Mouse (Mus musculus) CH12.LX (cell line): ENCODE results near the gene Ift172.

Experiments used
- CHD1 ChIP-seq: IDR thresholded peaks from 2 replicates; pipeline ENCODE4 v1.6.1; 2012; ENCODE audit warnings: low read depth, low read length, improper control_type of control experiment, inconsistent platforms
- CHD2 ChIP-seq: IDR thresholded peaks from 2 replicates; pipeline ENCODE4 v1.6.1; 2011; ENCODE audit warnings: low read length, improper control_type of control experiment
- CTCF ChIP-seq, 2 experiments: IDR thresholded peaks in 1 of 2; conservative IDR thresholded peaks in 1 of 2; 2 replicates each; pipeline ENCODE4 v1.5.1; 2011 to 2012; ENCODE audit warnings: low read depth in 2 of 2, low read length in 2 of 2, improper control_type of control experiment in 1 of 2, inconsistent platforms in 1 of 2, mild to moderate bottlenecking in 1 of 2, moderate library complexity in 1 of 2
- HCFC1 ChIP-seq: IDR thresholded peaks from 2 replicates; pipeline ENCODE4 v1.6.1; 2012; ENCODE audit warnings: low read depth, mild to moderate bottlenecking, inconsistent platforms, low read length, improper control_type of control experiment
- MAX ChIP-seq: IDR thresholded peaks from 2 replicates; pipeline ENCODE4 v1.6.1; 2011; ENCODE audit warnings: low read length, improper control_type of control experiment
- MAZ ChIP-seq: IDR thresholded peaks from 2 replicates; pipeline ENCODE4 v1.6.1; 2012; ENCODE audit warnings: low read depth, mild to moderate bottlenecking, inconsistent platforms, low read length, improper control_type of control experiment, moderate library complexity
- NELFE ChIP-seq: IDR thresholded peaks from 2 replicates; pipeline ENCODE4 v1.6.1; 2011; ENCODE audit warnings: low read depth, low read length, improper control_type of control experiment
- POLR2A ChIP-seq: IDR thresholded peaks from 2 replicates; pipeline ENCODE4 v1.6.1; 2011; ENCODE audit warnings: low read depth, mild to moderate bottlenecking, improper control_type of control experiment, low read length
- RCOR1 ChIP-seq: conservative IDR thresholded peaks from 2 replicates; pipeline ENCODE4 v1.6.1; 2012; ENCODE audit warnings: low read depth, mild to moderate bottlenecking, inconsistent platforms, low read length, improper control_type of control experiment
- USF1 ChIP-seq: IDR thresholded peaks from 2 replicates; pipeline ENCODE4 v1.6.1; 2014; ENCODE audit warnings: low read depth, mild to moderate bottlenecking, inconsistent platforms, low read length, improper control_type of control experiment
- ZC3H11A ChIP-seq: IDR thresholded peaks from 2 replicates; pipeline ENCODE4 v1.6.1; 2012; ENCODE audit warnings: low read depth, mild to moderate bottlenecking, inconsistent platforms, low read length, improper control_type of control experiment
- ZNF384 ChIP-seq: IDR thresholded peaks from 2 replicates; pipeline ENCODE4 v1.6.1; 2012; ENCODE audit warnings: low read depth, low read length, improper control_type of control experiment, inconsistent platforms

DNA sequence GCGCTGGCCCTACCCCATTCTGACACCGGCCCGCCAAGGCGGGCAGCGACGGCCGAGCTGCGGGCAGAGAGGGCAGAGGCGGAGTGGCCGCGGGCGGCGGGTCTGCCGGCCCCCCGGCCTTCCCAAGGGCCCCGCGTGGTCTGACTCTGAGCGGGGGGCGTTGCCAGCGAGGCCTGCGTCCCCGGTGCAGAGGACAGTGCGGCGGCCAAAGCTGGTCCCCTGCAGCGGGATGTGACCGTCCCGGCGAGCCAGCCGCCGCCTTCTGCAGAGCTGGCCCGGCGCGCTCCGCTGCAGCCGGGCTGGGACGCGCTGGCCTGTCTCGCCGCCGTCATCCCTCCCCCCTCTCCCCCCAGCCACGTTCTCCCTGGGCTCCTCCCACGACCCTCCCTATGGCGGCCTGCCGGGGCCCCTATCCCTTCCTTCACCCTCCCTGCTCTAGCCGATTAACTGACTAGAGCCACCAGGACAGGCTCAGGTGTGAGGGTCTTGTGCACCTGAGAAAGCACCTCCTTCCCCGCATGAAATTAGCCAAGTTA is 4.8 kb upstream of the Ift172 start, which contains the start of gene Fndc4:
- TF ChIP-seq CHD1 (no peak), USF1 (no peak), POLR2A (no peak), MAZ (no peak), RCOR1 (no peak), ZC3H11A (no peak), MAX (no peak), CTCF (conservative IDR thresholded peaks at IDR 0.05 in 1 of 2, IDR thresholded peaks at IDR 0.05 in 1 of 2; ENCODE audit: low read depth in 2 of 2, low read length in 2 of 2) (no peak), HCFC1 (no peak), ZNF384 (no peak), NELFE (no peak), CHD2 (no peak)
